Mouse (Mus musculus) ZHBTc4 (cell line): Measurements from ENCODE around the gene Tyrp1.

Experiments used
- DNase-seq: peaks from one replicate; pipeline ENCODE4 v3.0.0-alpha.2; 2011; ENCODE audit warnings: low read depth, low spot score

The Tyrp1 gene

GRCm38 (mm10) chr4:80834050-80834449 lies at the start of gene Tyrp1:
Tyrp1 (plus strand) TSS chr4:80834123.
- no peak for DNase-seq

DNA sequence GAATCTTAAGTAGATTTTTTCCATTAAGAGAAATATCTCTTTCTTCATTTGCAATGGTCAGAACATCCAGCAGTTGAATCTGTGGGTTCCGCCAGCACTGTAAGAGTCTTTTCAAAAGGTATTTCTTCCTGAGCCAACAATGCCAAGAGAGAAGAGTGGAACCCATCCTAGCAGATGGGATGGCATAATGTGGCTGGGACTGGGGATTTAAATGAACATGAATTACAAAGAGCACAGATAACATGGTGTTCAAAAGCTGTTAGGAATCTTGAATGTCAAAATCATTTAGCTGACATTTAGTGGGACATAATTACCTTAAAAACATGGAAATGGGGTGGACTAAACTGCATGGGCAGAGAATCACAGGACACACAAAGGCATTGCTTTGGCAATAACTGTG lies 45.6 kb upstream of the Tyrp1 start:
- no peak for DNase-seq

DNA sequence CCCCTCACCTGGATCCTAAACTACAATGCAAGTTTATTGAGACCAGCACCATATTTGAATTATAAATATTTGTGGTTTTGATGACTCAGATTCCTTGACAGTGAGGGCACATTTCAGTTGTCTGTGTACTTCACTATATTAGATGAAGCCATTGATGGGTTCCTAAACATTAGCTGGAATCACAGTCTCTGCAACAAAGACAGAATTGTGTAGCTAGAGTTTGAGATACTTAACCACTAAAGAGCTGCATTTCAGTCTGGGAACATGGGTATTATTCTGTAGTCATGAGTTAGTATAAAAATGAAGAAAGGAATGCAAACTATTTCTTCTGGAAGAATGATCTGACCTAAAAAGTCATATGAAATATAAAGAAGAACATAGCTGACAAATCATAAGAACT lies 14.4 kb upstream of the Tyrp1 start:
- DNase-seq: no peak

GRCm38 (mm10) chr4:80821945-80822344 lies 12.0 kb upstream of the Tyrp1 start:
- DNase-seq: no peak

GRCm38 (mm10) chr4:80828232-80828631 lies 5.7 kb upstream of the Tyrp1 start:
- no peak for DNase-seq

DNA sequence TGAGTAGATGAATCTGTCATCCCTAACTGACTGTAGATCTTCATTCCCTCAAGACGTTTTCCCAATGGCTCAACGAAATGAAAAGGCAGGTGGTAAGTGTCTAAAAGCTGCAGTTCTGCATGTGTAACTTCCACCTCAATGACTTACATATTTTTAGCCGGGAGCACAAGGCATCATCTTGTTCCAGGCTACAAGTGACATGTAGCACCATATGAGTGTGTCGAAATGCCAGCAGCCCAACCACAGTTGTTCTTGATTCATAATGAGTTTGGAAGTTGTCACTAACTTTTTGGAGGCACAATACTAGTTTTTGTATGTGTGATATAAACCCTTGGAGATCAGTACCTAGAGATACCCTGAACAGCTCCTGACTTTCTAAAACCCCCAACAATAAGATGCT lies 5.4 kb downstream of the Tyrp1 start:
- no peak for DNase-seq

DNA sequence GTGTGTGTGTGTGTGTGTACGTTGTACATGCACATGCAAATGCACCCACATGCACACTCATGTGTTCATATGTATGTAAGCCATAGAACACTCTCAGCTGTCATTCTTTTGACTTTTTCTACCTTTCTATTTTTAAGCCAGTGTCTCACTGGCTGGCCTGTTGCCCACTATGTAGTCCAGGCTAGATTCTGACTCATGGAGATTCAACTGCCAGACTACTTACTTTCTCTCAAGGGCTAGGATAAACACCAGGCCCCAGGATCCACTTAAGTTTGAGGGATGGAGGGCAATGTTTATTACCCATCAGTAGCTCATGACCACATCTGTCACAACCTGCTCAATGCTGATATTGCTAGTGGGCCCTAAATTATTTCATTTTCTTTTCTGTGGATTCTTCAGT lies 8.1 kb downstream of the Tyrp1 start:
- DNase-seq: no peak

DNA sequence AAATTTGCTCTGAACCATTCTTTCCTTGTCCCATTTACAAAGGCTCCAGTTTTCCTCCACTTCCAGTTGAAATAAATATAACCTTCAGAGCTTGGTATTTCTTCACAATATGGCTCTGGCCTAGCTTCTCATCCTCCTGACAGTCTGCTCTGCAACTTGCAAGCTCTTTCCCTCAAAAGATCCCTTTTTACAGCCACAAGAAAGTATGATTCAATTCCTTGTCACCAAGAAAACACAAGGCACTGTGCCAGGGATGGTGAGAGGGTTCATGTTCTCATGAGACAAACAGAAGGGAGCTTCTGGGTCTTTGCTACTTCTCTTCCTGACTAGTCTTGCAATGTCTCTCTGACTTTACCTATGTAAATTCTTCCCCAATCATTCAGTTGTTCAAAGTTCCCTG lies 9.8 kb downstream of the Tyrp1 start:
- no peak for DNase-seq

- no peak for DNase-seq
Observed at GRCm38 (mm10) chr4:80846052-80846451, 12.1 kb downstream of the Tyrp1 start.

- DNase-seq: no peak
Observed at GRCm38 (mm10) chr4:80852590-80853425, 18.9 kb downstream of the Tyrp1 start.

DNA sequence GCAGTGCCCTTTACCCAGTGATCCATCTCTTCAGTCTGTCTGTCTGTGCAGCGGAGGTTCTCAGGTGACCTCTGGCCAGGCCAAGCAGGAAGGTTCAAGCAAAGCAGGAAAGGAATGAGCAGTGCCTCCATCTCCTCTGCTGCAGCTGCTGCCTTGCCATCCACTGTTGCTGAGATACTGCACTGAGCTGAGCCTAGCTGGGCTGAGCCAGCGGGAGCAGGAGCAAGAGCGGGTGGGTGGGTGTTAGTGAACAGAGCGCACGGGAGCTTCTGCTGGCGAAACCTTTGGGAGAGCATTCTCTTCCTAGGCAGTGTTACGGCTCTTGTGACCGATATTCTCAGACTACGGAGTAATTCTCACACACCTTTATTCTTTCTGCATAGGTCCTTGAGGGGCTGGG lies 21.6 kb downstream of the Tyrp1 start:
- DNase-seq: peak; percentile 20

DNA sequence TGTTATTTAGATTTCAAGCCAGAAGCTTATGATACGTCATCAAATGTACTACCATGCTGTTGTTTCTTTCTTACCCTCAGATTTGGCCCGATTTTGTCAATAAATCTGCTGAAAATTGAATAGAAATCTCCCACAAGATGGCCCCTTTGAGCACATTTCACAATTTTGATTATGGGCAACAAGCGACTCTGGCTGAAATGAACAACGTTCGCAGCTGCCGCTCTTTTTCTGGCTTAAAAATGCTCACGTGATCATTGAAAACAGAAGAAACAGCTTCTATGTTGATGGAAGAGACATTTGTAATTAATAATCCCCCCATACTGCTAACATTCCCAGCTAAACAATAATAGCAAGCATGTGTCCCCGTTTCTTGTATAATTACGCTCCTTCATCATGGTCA lies 29.0 kb downstream of the Tyrp1 start:
- no peak for DNase-seq

DNA sequence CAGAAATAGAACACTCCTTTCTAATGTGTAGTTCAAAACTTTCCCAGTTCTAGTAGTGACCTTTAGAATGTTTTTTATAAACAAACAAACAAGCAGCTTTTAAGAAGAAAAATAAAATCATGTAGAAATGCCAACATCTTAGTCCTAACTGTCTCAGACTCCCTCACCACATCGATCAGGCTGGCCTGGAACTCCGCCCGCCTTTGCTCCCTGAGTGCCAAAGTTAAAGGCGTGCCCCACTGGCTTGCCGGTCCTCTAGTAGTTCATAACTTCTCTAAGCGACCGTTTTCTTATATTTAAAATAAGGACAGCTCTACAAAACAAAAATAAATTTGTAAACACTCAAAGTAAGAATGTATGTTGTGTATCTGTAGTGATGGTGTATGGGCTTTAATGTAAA lies 30.0 kb downstream of the Tyrp1 start:
- DNase-seq: no peak

DNA sequence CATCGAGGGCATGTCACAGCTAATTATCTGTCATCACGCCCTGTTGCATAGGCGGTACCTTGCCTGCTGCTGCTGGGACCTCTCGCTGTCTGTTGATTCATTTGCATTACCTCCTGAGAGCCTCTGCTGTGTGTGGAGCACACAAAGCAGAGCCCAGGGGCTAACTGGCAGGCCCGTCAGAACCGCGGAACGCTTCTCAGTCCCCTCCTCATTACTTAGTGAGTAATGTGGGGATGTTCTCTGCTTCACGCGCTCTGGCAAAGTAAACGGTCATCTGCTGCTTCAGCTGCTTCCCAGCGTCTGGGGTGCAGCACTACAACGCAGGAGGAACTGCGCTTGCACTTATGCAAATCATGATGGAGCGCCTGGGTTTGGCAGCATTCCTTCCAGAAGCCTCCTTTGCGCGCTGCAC lies 30.6 kb downstream of the Tyrp1 start:
- peak; percentile 71 for DNase-seq

DNA sequence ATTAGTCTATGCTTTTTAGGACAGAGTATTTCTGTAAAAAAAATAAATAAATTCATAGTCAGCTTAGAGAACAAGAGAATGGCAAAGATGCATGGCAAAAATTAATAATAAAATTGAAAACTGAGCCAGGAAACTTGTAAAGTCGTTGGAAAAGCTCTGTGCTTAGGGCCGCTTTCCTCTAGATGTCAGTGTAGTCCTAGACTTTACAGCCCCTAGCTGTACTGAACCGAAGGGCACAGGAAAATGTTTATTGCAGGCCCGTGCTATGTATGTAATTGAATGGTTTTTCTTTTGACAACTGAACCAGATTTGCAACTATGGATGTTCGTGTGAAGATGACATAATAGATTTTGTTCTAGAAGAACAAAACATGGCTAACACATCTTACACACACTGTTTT lies 32.1 kb downstream of the Tyrp1 start:
- DNase-seq: peak; percentile 39

- no peak for DNase-seq
Observed at GRCm38 (mm10) chr4:80869598-80869997, 35.7 kb downstream of the Tyrp1 start.

- DNase-seq: peak; percentile 83
Observed at GRCm38 (mm10) chr4:80872847-80873644, 39.1 kb downstream of the Tyrp1 start.

- DNase-seq: peak; percentile 92
Observed at GRCm38 (mm10) chr4:80874121-80874859, 40.4 kb downstream of the Tyrp1 start.

- DNase-seq: peak; percentile 78
Observed at GRCm38 (mm10) chr4:80875055-80875454, 41.1 kb downstream of the Tyrp1 start.

GRCm38 (mm10) chr4:80881996-80882599 lies 48.2 kb downstream of the Tyrp1 start:
- DNase-seq: no peak

GRCm38 (mm10) chr4:80886631-80887030 lies 52.7 kb downstream of the Tyrp1 start:
- DNase-seq: no peak

DNA sequence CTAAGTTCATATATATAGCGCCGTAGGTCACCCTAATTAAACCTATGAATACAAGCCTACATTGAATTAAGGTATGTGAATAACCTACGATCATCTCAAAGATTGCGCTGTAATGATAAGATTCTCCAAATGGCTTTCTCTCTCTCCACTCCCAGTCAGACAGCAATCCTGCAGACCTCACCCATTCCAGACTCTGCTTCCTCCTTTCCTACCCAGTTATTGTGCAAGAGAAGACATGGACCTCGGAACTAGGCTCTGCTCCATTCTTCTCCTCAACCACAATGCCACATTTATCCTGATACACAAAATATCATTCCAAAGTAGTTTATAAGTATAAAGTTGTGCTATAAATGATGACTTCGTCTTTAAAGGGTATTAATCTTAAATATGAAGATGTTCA lies 57.1 kb downstream of the Tyrp1 start:
- DNase-seq: no peak
